Mouse (Mus musculus) embryonic facial prominence, embryonic 15.5 days (tissue): ENCODE measurements around the gene Eef1b2. TPM values are rescaled to one million over a fixed set of nuclear protein-coding genes. Genes with fewer than 3 reads are reported as not detected.

Experiments
- ATAC-seq: fragments of 200-750 bp; cut with Nextera tagmentation; 2 replicates; pipeline ENCODE4 v1.8.0; 2017; ENCODE audit warnings: low read depth, moderate TSS enrichment; ENCODE audit not compliant: insufficient number of reproducible peaks, low FRiP score, low TSS enrichment
- H3K27ac ChIP-seq: fragments of 300-500 bp; sonication (generic); replicated peaks from 2 replicates; pipeline ENCODE4 v1.5.1; 2015; ENCODE audit warnings: mild to moderate bottlenecking, inconsistent platforms
- H3K27me3 ChIP-seq: fragments of 300-500 bp; sonication (generic); 2 replicates; pipeline ENCODE4 v1.6.1; 2015; ENCODE audit warnings: inconsistent platforms
- H3K36me3 ChIP-seq: fragments of 300-500 bp; sonication (generic); 2 replicates; pipeline ENCODE4 v1.6.1; 2015; ENCODE audit warnings: mild to moderate bottlenecking, inconsistent platforms
- H3K4me1 ChIP-seq: fragments of 300-500 bp; sonication (generic); 2 replicates; pipeline ENCODE4 v1.6.1; 2015; ENCODE audit warnings: inconsistent platforms
- H3K4me2 ChIP-seq: fragments of 300-500 bp; sonication (generic); replicated peaks from 2 replicates; pipeline ENCODE4 v1.6.1; 2015; ENCODE audit warnings: mild to moderate bottlenecking, inconsistent platforms
- H3K4me3 ChIP-seq: fragments of 300-500 bp; sonication (generic); replicated peaks from 2 replicates; pipeline ENCODE4 v1.5.1; 2015; ENCODE audit warnings: mild to moderate bottlenecking, inconsistent platforms
- H3K9ac ChIP-seq: fragments of 300-500 bp; sonication (generic); 2 replicates; pipeline ENCODE4 v1.6.1; 2015; ENCODE audit warnings: inconsistent platforms
- H3K9me3 ChIP-seq: fragments of 300-500 bp; sonication (generic); replicated peaks from 2 replicates; pipeline ENCODE4 v1.6.1; 2016; ENCODE audit warnings: inconsistent platforms
- WGBS: fragments of 180-500 bp; shearing (Covaris S2); methylation state at CpG from one replicate; pipeline ENCODE4 v1.1.7; 2015; 5-methylcytosine and 5-hydroxymethylcytosine counted together
- polyA plus RNA-seq: library from polyadenylated mRNA; unstranded; fragments of >200 nt; fragmentation: Nextera tagmentation; extraction: Ambion mirVana; gene quantifications from 2 replicates; pipeline ENCODE4 v1.2.1, GENCODE M21; 2015

Eef1b2 gene
- polyA plus RNA-seq, 1 experiment from 2014 or later, result 565 TPM

- Histone ChIP-seq H3K4me1 (no peaks in the 10 kb centered on the region), H3K4me2 (no peak overlapping the region), H3K27me3 (no peaks in the 10 kb centered on the region), H3K9me3 (no peaks in the 10 kb centered on the region), H3K9ac (no peak overlapping the region), H3K4me3 (no peak overlapping the region), H3K27ac (no peak overlapping the region), H3K36me3 (no peaks in the 10 kb centered on the region)
- no peak for ATAC-seq
- WGBS, result 76% methylated on average over 11 of the region's 11 CpGs
Measured at GRCm38 (mm10) chr1:63192306-63193065, 15.9 kb downstream of the Eef1b2 start.

- no peak for ATAC-seq
- no peaks in the 10 kb centered on the region for H3K36me3 ChIP-seq
- no peak overlapping the region for H3K9ac ChIP-seq
- 46% methylated on average over 5 of the region's 5 CpGs for WGBS
- H3K9me3 ChIP-seq, result 0 out of 2 replicates have a peak, but pooled peaks cover 3% of the 10 kb centered on the region
- no peaks in the 10 kb centered on the region for H3K4me1 ChIP-seq
- no peaks in the 10 kb centered on the region for H3K27me3 ChIP-seq
- H3K4me3 ChIP-seq, result no peak overlapping the region
- H3K4me2 ChIP-seq, result no peak overlapping the region
- no peak overlapping the region for H3K27ac ChIP-seq
Measured at GRCm38 (mm10) chr1:63195848-63196512, 19.4 kb downstream of the Eef1b2 start.

GRCm38 (mm10) chr1:63199387-63199786, 22.8 kb downstream of the Eef1b2 start:
- WGBS, result 71% methylated on average over 6 of the region's 6 CpGs
- peaks cover 2% of the 10 kb centered on the region; the same call in 1 of the 2 replicates for H3K4me1 ChIP-seq
- H3K9ac ChIP-seq, result no peak overlapping the region
- H3K27ac ChIP-seq, result no peak overlapping the region
- H3K4me2 ChIP-seq, result no peak overlapping the region
- H3K4me3 ChIP-seq, result no peak overlapping the region
- no peaks in the 10 kb centered on the region for H3K36me3 ChIP-seq
- no peak for ATAC-seq
- H3K27me3 ChIP-seq, result no peaks in the 10 kb centered on the region
- H3K9me3 ChIP-seq, result 0 out of 2 replicates have a peak, but pooled peaks cover 3% of the 10 kb centered on the region

GRCm38 (mm10) chr1:63200322-63200721, 23.7 kb downstream of the Eef1b2 start:
- H3K27ac ChIP-seq, result no peak overlapping the region
- no peak for ATAC-seq
- 95% methylated on average over 18 of the region's 18 CpGs for WGBS

GRCm38 (mm10) chr1:63201672-63202071, 25.0 kb downstream of the Eef1b2 start:
- WGBS, result 86% methylated on average over 1 of the region's 1 CpGs

More at GRCm38 (mm10) chr1:63200322-63200721, 23.7 kb downstream of the Eef1b2 start:
- no peaks in the 10 kb centered on the region for H3K27me3 ChIP-seq
- peaks cover 5% of the 10 kb centered on the region; the same call in 1 of the 2 replicates for H3K4me1 ChIP-seq
- 0 out of 2 replicates have a peak, but pooled peaks cover 3% of the 10 kb centered on the region for H3K9me3 ChIP-seq
- H3K36me3 ChIP-seq, result no peaks in the 10 kb centered on the region
- no peak overlapping the region for H3K4me3 ChIP-seq
- H3K4me2 ChIP-seq, result no peak overlapping the region
- H3K9ac ChIP-seq, result no peak overlapping the region

GRCm38 (mm10) chr1:63203471-63203870, 26.8 kb downstream of the Eef1b2 start:
- H3K4me1 ChIP-seq, result peaks cover 5% of the 10 kb centered on the region; the same call in 1 of the 2 replicates
- H3K4me2 ChIP-seq, result no peak overlapping the region
- H3K9ac ChIP-seq, result no peak overlapping the region
- H3K4me3 ChIP-seq, result no peak overlapping the region
- WGBS, result 92% methylated on average over 1 of the region's 1 CpGs
- H3K27ac ChIP-seq, result no peak overlapping the region
- no peak for ATAC-seq
- H3K9me3 ChIP-seq, result 0 out of 2 replicates have a peak, but pooled peaks cover 3% of the 10 kb centered on the region
- H3K36me3 ChIP-seq, result no peaks in the 10 kb centered on the region
- no peaks in the 10 kb centered on the region for H3K27me3 ChIP-seq

More at GRCm38 (mm10) chr1:63201672-63202071, 25.0 kb downstream of the Eef1b2 start:
- H3K9ac ChIP-seq, result no peak overlapping the region
- no peak for ATAC-seq
- 0 out of 2 replicates have a peak, but pooled peaks cover 3% of the 10 kb centered on the region for H3K9me3 ChIP-seq
- no peaks in the 10 kb centered on the region for H3K36me3 ChIP-seq
- H3K4me1 ChIP-seq, result peaks cover 5% of the 10 kb centered on the region; the same call in 1 of the 2 replicates
- no peak overlapping the region for H3K4me2 ChIP-seq
- no peaks in the 10 kb centered on the region for H3K27me3 ChIP-seq
- no peak overlapping the region for H3K27ac ChIP-seq
- H3K4me3 ChIP-seq, result no peak overlapping the region

GRCm38 (mm10) chr1:63203950-63204659, 27.5 kb downstream of the Eef1b2 start:
- Histone ChIP-seq H3K4me3 (no peak overlapping the region), H3K9me3 (0 out of 2 replicates have a peak, but pooled peaks cover 3% of the 10 kb centered on the region), H3K4me1 (peaks cover 5% of the 10 kb centered on the region; the same call in 1 of the 2 replicates), H3K9ac (no peak overlapping the region), H3K27me3 (no peaks in the 10 kb centered on the region), H3K36me3 (no peaks in the 10 kb centered on the region), H3K27ac (no peak overlapping the region), H3K4me2 (no peak overlapping the region)
- ATAC-seq, result no peak
- 20% methylated on average over 7 of the region's 7 CpGs for WGBS

GRCm38 (mm10) chr1:63204660-63205394, 28.2 kb downstream of the Eef1b2 start:
- Histone ChIP-seq H3K27me3 (no peaks in the 10 kb centered on the region), H3K4me2 (no peak overlapping the region), H3K9me3 (0 out of 2 replicates have a peak, but pooled peaks cover 3% of the 10 kb centered on the region), H3K27ac (no peak overlapping the region), H3K4me1 (peaks cover 5% of the 10 kb centered on the region; the same call in 1 of the 2 replicates), H3K4me3 (no peak overlapping the region), H3K9ac (no peak overlapping the region), H3K36me3 (no peaks in the 10 kb centered on the region)
- ATAC-seq, result no peak
- WGBS, result 34% methylated on average over 7 of the region's 7 CpGs

- ATAC-seq, result no peak
- Histone ChIP-seq H3K36me3 (no peaks in the 10 kb centered on the region), H3K4me1 (peaks cover 5% of the 10 kb centered on the region; the same call in 1 of the 2 replicates), H3K4me2 (no peak overlapping the region), H3K27ac (no peak overlapping the region), H3K27me3 (no peaks in the 10 kb centered on the region), H3K9ac (no peak overlapping the region), H3K4me3 (no peak overlapping the region), H3K9me3 (no peaks in the 10 kb centered on the region)
- 76% methylated on average over 3 of the region's 3 CpGs for WGBS
Measured at GRCm38 (mm10) chr1:63207607-63208006, 31.0 kb downstream of the Eef1b2 start.

- Histone ChIP-seq H3K4me1 (0 out of 2 replicates have a peak, but pooled peaks cover 8% of the 10 kb centered on the region), H3K4me3 (no peak overlapping the region), H3K36me3 (no peaks in the 10 kb centered on the region), H3K27me3 (peaks cover 4% of the 10 kb centered on the region; the same call in 1 of the 2 replicates), H3K4me2 (no peak overlapping the region), H3K9me3 (no peaks in the 10 kb centered on the region), H3K9ac (no peak overlapping the region), H3K27ac (no peak overlapping the region)
- 26% methylated on average over 6 of the region's 6 CpGs for whole genome bisulfite sequencing
- ATAC-seq, result no peak
Measured at GRCm38 (mm10) chr1:63209861-63210529, 33.4 kb downstream of the Eef1b2 start.
